Mouse (Mus musculus) layer of hippocampus, adult 2 months (tissue): ENCODE data around the gene C2cd2. TPM values are rescaled to one million over a fixed set of nuclear protein-coding genes. Genes with fewer than 3 reads are reported as not detected.
"Not testable (repeated sequence)": the region's sequence is repeated elsewhere in the genome, so short reads cannot be mapped to it uniquely, and the experiment has no call there.

Experiments
- DNase-seq, 2 experiments: peaks; one replicate each; pipeline ENCODE4 v3.0.0; 2022; ENCODE audit warnings: low spot score in 2 of 2
- H3K27ac ChIP-seq: fragments of 200-600 bp; 2 replicates; pipeline ENCODE4 v1.8.1; 2022
- H3K4me3 ChIP-seq: fragments of 200-600 bp; 2 replicates; pipeline ENCODE4 v1.8.1; 2022; ENCODE audit warnings: mild to moderate bottlenecking
- CTCF ChIP-seq: fragments of 200-600 bp; conservative IDR thresholded peaks from 2 replicates; pipeline ENCODE4 v1.8.1; 2022; ENCODE audit warnings: antibody characterized with exemption, mild to moderate bottlenecking, moderate library complexity
- long read RNA-seq, 2 experiments: library from polyadenylated mRNA; stranded (forward); transcript quantifications; one replicate each; pipeline ENCODE4 v2.0.0; 2021; ENCODE audit warnings: borderline mapping rate in 2 of 2
- total RNA-seq, 2 experiments: library from RNA; stranded (reverse); gene quantifications; 2 replicates each; pipeline ENCODE4 v1.2.3; 2021

The C2cd2 gene
- total RNA-seq = 10 to 100 TPM; 15.8 to 20.1 TPM
- long read RNA-seq, experiment 1, full-length matches to known transcripts = 9 of 26 reads
- long read RNA-seq, experiment 1, partial matches to known transcripts = 1 of 26 reads
- long read RNA-seq, experiment 1, other reads (novel, unspliced or antisense) = 16 of 26 reads
- long read RNA-seq, experiment 2, full-length matches to known transcripts = 10 of 20 reads
- long read RNA-seq, experiment 2, partial matches to known transcripts = 1 of 20 reads
- long read RNA-seq, experiment 2, other reads (novel, unspliced or antisense) = 9 of 20 reads

- DNase-seq = peak; percentile 97 to 98
- Histone ChIP-seq H3K4me3 (peak within 1 kb of the TSS; percentile 99), H3K27ac (peak within 1 kb of the TSS; percentile 96)
- no peak; the same call in 1 of the 2 replicates for TF ChIP-seq CTCF
Observed at GRCm38 (mm10) chr16:97962151-97962948, at the start of gene C2cd2, which contains the start of gene Zbtb21. Gene C2cd2 (minus strand): TSS chr16:97962598. Gene Zbtb21 (minus strand): TSS chr16:97962622.

GRCm38 (mm10) chr16:97997383-97997731, 35.0 kb upstream of the C2cd2 start:
- Histone ChIP-seq H3K27ac (peak overlapping the region; percentile 87), H3K4me3 (peak overlapping the region; percentile 80)
- DNase-seq = not testable (repeated sequence)

- H3K4me3 ChIP-seq = peak within 1 kb of the TSS; percentile 80
- peak within 1 kb of the TSS; percentile 87 for H3K27ac ChIP-seq
- TF ChIP-seq CTCF = no peak
- DNase-seq = peak; percentile 82 to 89
Observed at GRCm38 (mm10) chr16:97996616-97997382, 34.4 kb upstream of the C2cd2 start, which contains the start of gene B230307C23Rik. Gene B230307C23Rik (plus strand): TSS chr16:97997315.

GRCm38 (mm10) chr16:97995849-97996615, 33.6 kb upstream of the C2cd2 start:
- peak in 1 of 2 experiments; percentile 2 for DNase-seq
- peak overlapping the region; percentile 87 for H3K27ac ChIP-seq
- peak overlapping the region; percentile 80 for H3K4me3 ChIP-seq
- no peak for TF ChIP-seq CTCF

- H3K4me3 ChIP-seq, DNase-seq, H3K27ac ChIP-seq: not testable (repeated sequence)
Observed at GRCm38 (mm10) chr16:97992477-97992876, 30.1 kb upstream of the C2cd2 start.

GRCm38 (mm10) chr16:97991517-97991916, 29.1 kb upstream of the C2cd2 start:
- H3K27ac ChIP-seq = no peak overlapping the region
- TF ChIP-seq CTCF = peak; percentile 40
- DNase-seq = no peak
- no peak overlapping the region for H3K4me3 ChIP-seq

GRCm38 (mm10) chr16:97984589-97984988, 22.2 kb upstream of the C2cd2 start:
- H3K4me3 ChIP-seq = no peak overlapping the region
- no peak for TF ChIP-seq CTCF
- DNase-seq = no peak
- no peak overlapping the region for H3K27ac ChIP-seq

GRCm38 (mm10) chr16:97981362-97981761, 19.0 kb upstream of the C2cd2 start:
- DNase-seq = no peak
- Histone ChIP-seq H3K4me3 (no peak overlapping the region), H3K27ac (no peak overlapping the region)
- no peak for TF ChIP-seq CTCF

- no peak for DNase-seq
- TF ChIP-seq CTCF = no peak
- Histone ChIP-seq H3K27ac (no peak overlapping the region), H3K4me3 (no peak overlapping the region)
Observed at GRCm38 (mm10) chr16:97977722-97978121, 15.3 kb upstream of the C2cd2 start.

GRCm38 (mm10) chr16:97977277-97977676, 14.9 kb upstream of the C2cd2 start:
- H3K4me3 ChIP-seq = no peak overlapping the region
- no peak for DNase-seq
- H3K27ac ChIP-seq = no peak overlapping the region
- TF ChIP-seq CTCF = no peak

- Histone ChIP-seq H3K4me3 (no peak overlapping the region), H3K27ac (no peak overlapping the region)
- TF ChIP-seq CTCF = no peak
- no peak for DNase-seq
Observed at GRCm38 (mm10) chr16:97963956-97964540, 1.6 kb upstream of the C2cd2 start.
